Mouse (Mus musculus): Measurements from ENCODE around the gene Fam163b.

The Fam163b gene

DNA sequence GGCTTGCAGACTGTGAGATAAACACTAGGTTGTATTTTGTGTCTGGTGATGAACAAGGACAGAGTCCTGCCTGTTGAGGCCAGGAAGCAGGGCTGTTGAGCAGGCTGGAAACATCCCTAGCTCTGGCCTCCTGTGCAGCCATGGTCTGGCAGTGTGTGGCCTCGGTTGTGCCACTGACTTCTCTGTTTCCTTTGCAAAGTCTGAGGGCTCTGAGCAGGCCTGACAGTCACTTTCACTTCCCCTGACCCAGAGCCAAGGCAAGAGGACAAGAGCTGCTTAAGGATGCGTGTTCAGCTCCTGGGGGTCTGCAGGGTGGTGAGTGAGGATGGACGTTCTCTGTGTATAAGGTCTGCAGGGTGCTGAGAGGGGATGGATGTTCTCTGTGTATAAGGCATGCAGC, 13.3 kb downstream of the Fam163b start:
- no peak for DNase-seq

- no peak for DNase-seq
Observed at GRCm38 (mm10) chr2:27126496-27126895, 15.8 kb downstream of the Fam163b start.

GRCm38 (mm10) chr2:27125979-27126378, 16.3 kb downstream of the Fam163b start:
- peak; percentile 52 for DNase-seq

GRCm38 (mm10) chr2:27123121-27123520, 19.2 kb downstream of the Fam163b start:
- no peak for DNase-seq

DNA sequence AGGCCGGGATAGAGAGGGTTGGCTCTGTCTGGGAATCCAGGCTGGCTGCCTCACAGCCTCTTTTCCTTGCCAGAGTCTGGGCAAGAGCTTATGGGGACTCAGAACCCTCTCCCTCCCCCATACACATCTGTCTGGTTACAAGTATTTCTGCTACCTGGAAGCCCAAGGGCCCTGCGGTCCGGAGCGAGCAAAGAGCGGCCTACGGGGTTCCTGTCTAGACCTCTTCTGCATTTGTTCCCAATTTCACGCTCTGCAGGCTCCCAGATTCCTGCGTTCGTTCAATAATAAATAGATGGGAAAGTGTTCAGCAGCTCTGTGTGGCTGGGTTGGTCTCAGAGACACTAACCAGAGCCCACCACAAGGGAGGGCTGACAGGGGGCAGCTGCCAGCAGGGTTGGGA, 19.7 kb downstream of the Fam163b start:
- DNase-seq, result no peak

DNA sequence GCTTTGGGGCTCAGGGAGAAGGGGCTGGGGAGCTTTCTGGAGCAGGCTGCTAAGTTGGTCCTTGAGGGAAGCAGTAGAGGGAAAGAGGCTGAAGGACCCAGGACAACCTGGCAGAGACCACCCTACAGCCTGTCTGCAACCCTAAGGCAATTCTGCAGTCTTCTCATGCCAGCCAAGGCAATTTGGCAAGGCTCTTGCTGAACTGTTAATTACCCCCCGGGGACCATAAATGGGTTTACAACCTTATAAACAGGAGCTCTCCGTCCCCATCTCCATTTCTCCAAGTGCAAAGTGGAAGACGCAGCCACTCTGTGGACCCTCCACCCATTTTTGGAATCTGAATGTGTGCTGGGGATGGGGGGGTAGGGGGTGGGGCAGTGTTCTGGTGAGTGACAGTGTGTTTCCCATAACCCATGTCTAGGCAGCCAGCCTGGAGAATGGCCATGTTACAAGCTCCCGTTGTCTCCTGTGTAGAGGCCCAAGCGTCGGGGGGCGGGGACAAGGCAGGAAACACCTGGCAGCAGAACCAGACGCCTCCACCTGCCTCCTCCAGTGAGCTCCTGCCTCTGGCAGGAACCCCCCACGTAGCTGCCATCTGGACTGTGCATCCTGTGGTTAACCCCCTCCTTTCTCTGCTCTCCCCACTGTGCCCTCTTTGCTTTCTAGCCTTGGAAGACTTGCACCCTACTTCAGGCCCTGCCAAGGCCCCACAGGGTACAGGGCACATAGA, 20.5 kb downstream of the Fam163b start:
- no peak for DNase-seq

DNA sequence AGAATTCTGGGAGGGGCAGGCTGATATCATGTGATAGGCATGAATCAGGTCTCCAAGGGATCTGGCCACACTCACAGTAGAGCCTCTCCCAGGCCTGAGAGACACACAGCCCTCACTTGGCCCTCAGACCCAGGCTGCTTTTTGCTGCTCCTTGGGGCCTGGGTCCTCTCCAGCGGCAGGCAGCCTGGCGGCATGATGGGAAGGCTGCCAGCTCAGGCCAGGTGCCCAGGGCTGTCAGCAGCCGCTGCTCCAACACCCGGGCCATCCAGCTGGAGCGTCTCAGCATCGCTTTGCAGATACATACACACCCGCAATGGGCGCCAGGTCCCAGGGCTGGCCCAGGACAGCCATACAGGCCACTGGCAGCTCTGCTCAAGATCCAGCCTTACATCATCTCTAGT, 22.1 kb downstream of the Fam163b start:
- no peak for DNase-seq

DNA sequence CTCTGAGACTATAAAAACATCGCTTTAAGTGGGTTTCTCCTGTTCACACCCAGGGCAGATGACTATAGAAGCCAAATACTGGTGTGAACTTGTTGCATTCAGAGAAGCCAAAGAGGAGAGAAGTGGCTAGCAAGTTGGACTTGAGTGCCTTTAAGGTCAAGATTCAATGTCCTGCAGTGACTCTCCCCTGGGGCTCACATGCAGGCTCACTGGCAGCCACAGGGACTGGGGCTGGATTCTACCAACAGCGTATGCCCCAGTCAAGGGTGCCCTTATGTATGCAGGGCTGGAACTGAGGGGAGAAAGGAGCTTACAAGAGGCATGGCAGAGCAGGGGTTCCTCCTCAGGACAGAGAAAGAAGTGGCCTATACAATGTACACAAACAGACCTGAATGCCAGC, 22.5 kb downstream of the Fam163b start:
- no peak for DNase-seq

DNA sequence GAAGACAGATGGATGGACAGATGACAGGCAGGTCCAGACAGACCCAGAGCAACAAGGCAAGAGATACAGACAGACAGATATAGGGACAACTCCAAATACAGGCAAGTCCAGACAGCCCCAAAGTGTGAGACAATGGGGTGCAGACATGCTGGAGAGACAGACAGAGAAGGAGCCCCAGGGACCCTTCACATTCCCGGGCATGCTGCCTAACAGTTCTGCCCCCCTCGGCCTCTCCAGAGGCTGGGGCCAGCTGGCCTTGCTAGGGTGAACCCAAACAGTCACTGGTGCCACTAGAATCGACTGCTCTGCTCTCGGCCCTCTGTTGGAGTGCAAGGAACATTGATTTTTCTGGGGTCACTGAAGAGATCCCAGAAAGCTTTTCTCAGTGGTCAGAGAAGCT, 23.8 kb downstream of the Fam163b start:
- DNase-seq, result no peak

GRCm38 (mm10) chr2:27114169-27114568, 28.1 kb downstream of the Fam163b start:
- no peak for DNase-seq

GRCm38 (mm10) chr2:27112585-27112984, 29.7 kb downstream of the Fam163b start:
- DNase-seq, result no peak

GRCm38 (mm10) chr2:27109052-27109451, 33.2 kb downstream of the Fam163b start:
- no peak for DNase-seq

DNA sequence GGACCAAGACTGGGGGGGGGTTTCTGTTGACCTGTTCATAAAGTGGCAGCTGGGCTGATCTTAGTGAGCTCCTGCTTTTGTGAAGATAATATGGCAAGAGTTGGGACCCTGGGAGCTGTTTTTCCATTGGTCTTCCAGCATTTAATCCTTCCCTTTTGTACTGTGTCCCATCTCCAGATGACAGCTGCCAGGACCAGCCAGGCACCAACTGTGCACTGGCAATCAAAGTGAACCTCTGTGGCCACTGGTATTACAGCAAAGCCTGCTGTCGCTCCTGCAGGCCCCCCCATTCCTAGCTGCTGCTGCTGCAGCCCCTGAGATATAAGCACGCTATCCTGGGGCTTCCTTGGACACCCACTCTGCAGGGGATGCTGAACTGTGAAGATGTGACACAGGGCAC, 34.1 kb downstream of the Fam163b start:
- no peak for DNase-seq

- DNase-seq, result no peak
Observed at GRCm38 (mm10) chr2:27106816-27107215, 35.5 kb downstream of the Fam163b start.

DNA sequence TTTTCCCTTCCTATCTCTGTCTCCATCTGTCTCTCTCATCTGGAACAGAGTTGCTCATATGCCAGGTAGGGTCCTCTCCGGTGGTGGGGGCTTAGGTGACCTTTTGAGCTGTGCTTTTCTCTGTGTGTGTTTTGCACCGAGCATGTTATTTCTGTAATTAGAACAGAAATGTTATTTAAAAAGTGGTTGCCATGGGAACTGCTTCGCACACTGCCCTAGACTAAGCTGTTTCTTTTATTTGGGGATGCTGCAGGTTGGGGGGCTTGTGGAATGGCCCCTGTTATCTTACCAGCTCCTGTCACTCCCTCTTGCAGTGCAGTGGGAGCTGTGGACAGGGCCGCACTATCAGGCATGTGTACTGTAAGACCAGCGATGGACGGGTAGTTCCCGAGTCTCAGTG, 38.7 kb downstream of the Fam163b start:
- DNase-seq, result no peak

GRCm38 (mm10) chr2:27097776-27098175, 44.5 kb downstream of the Fam163b start:
- DNase-seq, result peak; percentile 50

GRCm38 (mm10) chr2:27097241-27097656, 45.0 kb downstream of the Fam163b start:
- DNase-seq, result no peak

- peak; percentile 47 for DNase-seq
Observed at GRCm38 (mm10) chr2:27096341-27096981, 45.8 kb downstream of the Fam163b start.

DNA sequence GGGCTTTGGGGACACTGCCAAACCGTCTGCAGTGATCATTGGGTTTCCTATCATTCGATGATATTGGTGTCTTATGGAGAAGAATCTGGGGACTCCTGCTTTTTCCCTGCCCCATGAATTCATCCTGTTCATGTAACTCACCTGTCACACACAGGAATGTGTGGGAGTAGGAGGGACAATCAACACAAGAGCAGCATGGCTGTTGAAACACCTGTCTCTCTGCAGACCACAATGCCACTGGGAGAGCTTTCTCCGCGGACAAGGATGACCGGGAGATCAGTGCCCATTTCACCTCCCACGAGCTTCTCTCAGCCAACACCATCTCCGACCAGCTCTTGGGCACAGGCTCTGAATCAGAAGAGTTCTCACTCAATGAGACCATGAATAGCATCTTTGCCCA, 47.1 kb downstream of the Fam163b start:
- DNase-seq, result no peak

DNA sequence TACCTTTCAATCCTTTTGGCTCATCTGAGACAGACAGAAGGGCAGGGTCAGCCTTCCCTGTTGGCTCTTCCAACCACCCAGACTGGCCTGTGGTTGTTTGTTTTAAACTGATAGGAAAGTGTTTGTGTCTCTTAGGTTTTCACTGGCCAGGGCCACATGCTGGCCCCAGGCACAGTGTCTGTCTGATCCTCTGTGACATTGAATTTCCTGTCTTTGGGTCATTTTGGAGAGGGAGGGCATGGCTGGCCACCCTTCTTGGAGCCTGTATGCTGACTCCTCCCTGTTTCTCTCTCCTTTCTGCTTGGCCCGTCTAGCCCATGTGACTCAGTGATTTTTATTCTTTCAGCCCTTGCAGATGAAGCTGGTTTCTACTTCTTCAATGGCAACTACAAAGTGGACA, 53.1 kb downstream of the Fam163b start:
- peak; percentile 29 for DNase-seq

DNA sequence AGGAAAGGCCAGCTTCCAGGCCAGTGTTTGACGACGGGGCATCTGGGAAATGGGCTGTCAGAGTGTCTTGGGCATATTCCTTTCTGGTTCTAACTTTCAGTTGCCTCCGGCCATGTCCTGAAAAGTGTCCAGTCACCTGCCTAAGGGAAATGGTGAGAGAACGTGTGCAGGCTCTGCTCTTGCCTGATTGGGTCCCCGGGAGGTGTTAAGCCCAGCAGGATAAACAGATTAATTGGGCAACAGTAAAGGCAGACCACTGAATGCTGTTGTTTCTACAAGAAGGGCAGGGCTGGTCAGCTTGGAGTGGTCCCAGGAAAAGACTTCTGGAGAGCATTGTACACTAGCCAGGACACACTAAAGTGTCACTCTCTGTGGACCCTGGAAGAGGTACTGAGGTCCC, 53.6 kb downstream of the Fam163b start:
- no peak for DNase-seq

DNA sequence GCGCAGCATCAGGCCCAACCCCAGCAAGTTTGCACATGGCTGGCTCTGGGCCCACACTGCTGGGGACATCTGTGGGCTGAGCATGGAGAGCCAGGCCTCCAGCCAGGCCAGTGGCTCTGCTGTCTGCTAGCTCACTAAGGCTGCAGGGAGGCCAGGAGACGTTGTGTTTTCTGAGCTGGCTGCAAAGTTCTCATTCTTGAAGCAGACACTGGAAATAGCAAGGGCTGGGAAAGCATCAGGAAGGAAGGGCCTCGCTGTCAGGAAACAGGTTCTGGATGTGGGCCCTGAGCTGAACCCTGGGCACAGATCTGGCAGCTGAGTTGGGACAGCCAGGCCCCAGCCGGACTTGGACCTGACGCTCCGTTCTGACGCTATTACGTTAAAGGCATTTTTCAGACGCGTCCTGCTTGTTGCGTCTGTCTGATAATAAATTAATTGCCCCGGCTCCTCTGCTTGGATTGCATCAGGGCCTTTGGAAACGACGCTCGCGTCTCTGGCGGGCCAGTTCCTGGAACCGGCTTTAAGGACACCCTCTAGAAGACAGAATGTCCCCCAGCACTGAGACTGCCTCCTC, 54.1 kb downstream of the Fam163b start:
- peak; percentile 81 for DNase-seq

DNA sequence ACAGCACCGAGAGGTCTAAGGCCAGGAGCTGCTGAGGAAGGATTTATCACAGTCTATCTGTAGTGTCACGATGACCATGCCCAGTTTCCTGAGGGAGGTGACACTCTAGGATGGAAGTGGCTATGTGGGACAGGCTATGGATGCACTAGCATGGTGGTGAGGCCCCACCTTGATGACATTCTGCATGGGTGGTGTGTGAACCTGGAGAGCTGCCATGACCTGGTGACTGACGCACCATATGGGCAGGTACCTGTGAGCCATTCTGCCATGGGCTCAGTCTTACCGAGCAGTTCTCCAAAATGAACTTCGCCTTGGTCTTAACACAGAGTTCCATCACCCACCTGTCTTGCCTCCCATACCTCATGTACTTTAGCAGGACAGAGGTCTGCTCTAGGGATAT, 54.7 kb downstream of the Fam163b start:
- no peak for DNase-seq

- no peak for DNase-seq
Observed at GRCm38 (mm10) chr2:27086483-27087010, 55.7 kb downstream of the Fam163b start.

All from kidney, adult 9 months (tissue).